Mouse (Mus musculus): ENCODE measurements around the gene Mb21d2.

DNA sequence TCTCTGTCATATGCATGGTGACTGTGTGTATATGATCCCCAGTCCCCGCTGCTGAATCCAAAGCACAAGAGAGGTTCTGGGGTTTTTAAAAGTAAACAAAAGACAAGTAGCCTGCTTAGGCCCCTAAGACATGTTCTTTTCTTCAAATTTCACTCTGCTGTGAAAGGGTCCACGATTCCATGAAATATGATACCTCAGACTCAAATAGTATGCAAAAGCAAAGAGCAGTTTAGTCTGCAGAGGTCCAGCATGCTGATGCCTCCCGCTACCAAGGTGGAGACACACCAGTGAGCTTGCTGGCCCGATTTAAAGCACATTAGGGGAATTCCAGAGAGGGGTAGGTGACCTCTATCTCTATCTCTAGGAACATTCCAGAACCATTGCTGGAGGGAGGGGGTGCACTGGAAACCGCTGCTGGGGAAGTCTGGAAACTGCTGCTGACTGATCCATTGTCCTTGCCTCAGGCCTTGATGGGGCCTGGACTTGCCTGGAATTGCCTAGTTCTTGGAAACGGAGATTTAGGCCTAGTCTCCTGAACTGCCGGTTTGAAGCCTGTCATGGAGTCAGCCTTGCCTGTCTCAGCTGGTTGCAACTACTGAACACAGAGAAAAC is 6.8 kb upstream of the Mb21d2 start:
- TF ChIP-seq CTCF (IDR thresholded peaks at IDR 0.05; ENCODE audit: borderline replicate concordance, insufficient read depth, low read length) (no peak), POLR2A (IDR thresholded peaks at IDR 0.05; ENCODE audit: low read depth, low read length) (no peak)
